Mouse (Mus musculus): ENCODE measurements around the gene Sptssb. TPM values are rescaled to one million over a fixed set of nuclear protein-coding genes. Genes with fewer than 3 reads are reported as not detected.

Sptssb gene
- polyA plus RNA-seq, 1 experiment, result not detected

- no peak for TF ChIP-seq POLR2A (IDR thresholded peaks at IDR 0.05; ENCODE audit: low read depth, low read length)
- TF ChIP-seq CTCF (IDR thresholded peaks at IDR 0.05; ENCODE audit: borderline replicate concordance, insufficient read depth, low read length), result no peak
- H3K4me1 ChIP-seq (ENCODE audit: control insufficient read depth, insufficient read depth, low read length), result no peaks in the 10 kb centered on the region
- no peak overlapping the region for H3K4me3 ChIP-seq (ENCODE audit: insufficient read depth, low read length)
- H3K27ac ChIP-seq (ENCODE audit: insufficient read depth, low read length), result no peak overlapping the region
Observed at GRCm38 (mm10) chr3:69892187-69893094, 32.7 kb upstream of the Sptssb start.

- Histone ChIP-seq H3K4me3 (ENCODE audit: insufficient read depth, low read length) (no peak overlapping the region), H3K4me1 (ENCODE audit: control insufficient read depth, insufficient read depth, low read length) (no peaks in the 10 kb centered on the region)
- TF ChIP-seq POLR2A (IDR thresholded peaks at IDR 0.05; ENCODE audit: low read depth, low read length), result no peak
- no peak for TF ChIP-seq CTCF (IDR thresholded peaks at IDR 0.05; ENCODE audit: borderline replicate concordance, insufficient read depth, low read length)
Observed at GRCm38 (mm10) chr3:69885866-69886265, 26.1 kb upstream of the Sptssb start.

GRCm38 (mm10) chr3:69883710-69884109 lies 24.0 kb upstream of the Sptssb start:
- H3K4me3 ChIP-seq (ENCODE audit: insufficient read depth, low read length), result no peak overlapping the region
- H3K4me1 ChIP-seq (ENCODE audit: control insufficient read depth, insufficient read depth, low read length), result no peaks in the 10 kb centered on the region
- TF ChIP-seq POLR2A (IDR thresholded peaks at IDR 0.05; ENCODE audit: low read depth, low read length) (no peak), CTCF (IDR thresholded peaks at IDR 0.05; ENCODE audit: borderline replicate concordance, insufficient read depth, low read length) (no peak)
- no peak overlapping the region for H3K27ac ChIP-seq (ENCODE audit: insufficient read depth, low read length)

More at GRCm38 (mm10) chr3:69885866-69886265, 26.1 kb upstream of the Sptssb start:
- no peak overlapping the region for H3K27ac ChIP-seq (ENCODE audit: insufficient read depth, low read length)

- H3K4me1 ChIP-seq (ENCODE audit: control insufficient read depth, insufficient read depth, low read length), result no peaks in the 10 kb centered on the region
- H3K4me3 ChIP-seq (ENCODE audit: insufficient read depth, low read length), result no peak overlapping the region
- no peak overlapping the region for H3K27ac ChIP-seq (ENCODE audit: insufficient read depth, low read length)
- TF ChIP-seq CTCF (IDR thresholded peaks at IDR 0.05; ENCODE audit: borderline replicate concordance, insufficient read depth, low read length) (no peak), POLR2A (IDR thresholded peaks at IDR 0.05; ENCODE audit: low read depth, low read length) (no peak)
Observed at GRCm38 (mm10) chr3:69877538-69877937, 17.8 kb upstream of the Sptssb start.

GRCm38 (mm10) chr3:69874721-69875120 lies 15.0 kb upstream of the Sptssb start:
- TF ChIP-seq CTCF (IDR thresholded peaks at IDR 0.05; ENCODE audit: borderline replicate concordance, insufficient read depth, low read length), result no peak
- no peaks in the 10 kb centered on the region for H3K4me1 ChIP-seq (ENCODE audit: control insufficient read depth, insufficient read depth, low read length)
- no peak overlapping the region for H3K4me3 ChIP-seq (ENCODE audit: insufficient read depth, low read length)
- no peak overlapping the region for H3K27ac ChIP-seq (ENCODE audit: insufficient read depth, low read length)

GRCm38 (mm10) chr3:69872661-69873327 lies 13.1 kb upstream of the Sptssb start:
- Histone ChIP-seq H3K4me1 (ENCODE audit: control insufficient read depth, insufficient read depth, low read length) (no peaks in the 10 kb centered on the region), H3K4me3 (ENCODE audit: insufficient read depth, low read length) (no peak overlapping the region), H3K27ac (ENCODE audit: insufficient read depth, low read length) (no peak overlapping the region)
- no peak for TF ChIP-seq POLR2A (IDR thresholded peaks at IDR 0.05; ENCODE audit: low read depth, low read length)
- TF ChIP-seq CTCF (IDR thresholded peaks at IDR 0.05; ENCODE audit: borderline replicate concordance, insufficient read depth, low read length), result no peak

GRCm38 (mm10) chr3:69871174-69871573 lies 11.4 kb upstream of the Sptssb start:
- TF ChIP-seq POLR2A (IDR thresholded peaks at IDR 0.05; ENCODE audit: low read depth, low read length) (no peak), CTCF (IDR thresholded peaks at IDR 0.05; ENCODE audit: borderline replicate concordance, insufficient read depth, low read length) (no peak)
- Histone ChIP-seq H3K4me3 (ENCODE audit: insufficient read depth, low read length) (no peak overlapping the region), H3K4me1 (ENCODE audit: control insufficient read depth, insufficient read depth, low read length) (no peaks in the 10 kb centered on the region), H3K27ac (ENCODE audit: insufficient read depth, low read length) (no peak overlapping the region)

- TF ChIP-seq CTCF (IDR thresholded peaks at IDR 0.05; ENCODE audit: borderline replicate concordance, insufficient read depth, low read length) (no peak), POLR2A (IDR thresholded peaks at IDR 0.05; ENCODE audit: low read depth, low read length) (no peak)
- Histone ChIP-seq H3K27ac (ENCODE audit: insufficient read depth, low read length) (no peak overlapping the region), H3K4me1 (ENCODE audit: control insufficient read depth, insufficient read depth, low read length) (no peaks in the 10 kb centered on the region), H3K4me3 (ENCODE audit: insufficient read depth, low read length) (no peak overlapping the region)
Observed at GRCm38 (mm10) chr3:69869702-69870101, 10.0 kb upstream of the Sptssb start.

GRCm38 (mm10) chr3:69861789-69862395 lies 2.2 kb upstream of the Sptssb start:
- Histone ChIP-seq H3K27ac (ENCODE audit: insufficient read depth, low read length) (no peak overlapping the region), H3K4me3 (ENCODE audit: insufficient read depth, low read length) (no peak overlapping the region), H3K4me1 (ENCODE audit: control insufficient read depth, insufficient read depth, low read length) (no peaks in the 10 kb centered on the region)
- TF ChIP-seq CTCF (IDR thresholded peaks at IDR 0.05; ENCODE audit: borderline replicate concordance, insufficient read depth, low read length) (no peak), POLR2A (IDR thresholded peaks at IDR 0.05; ENCODE audit: low read depth, low read length) (no peak)

All from embryonic fibroblast, embryonic 13.5 days (primary cell).